Mouse (Mus musculus): ENCODE results near the gene Mpzl3.

DNA sequence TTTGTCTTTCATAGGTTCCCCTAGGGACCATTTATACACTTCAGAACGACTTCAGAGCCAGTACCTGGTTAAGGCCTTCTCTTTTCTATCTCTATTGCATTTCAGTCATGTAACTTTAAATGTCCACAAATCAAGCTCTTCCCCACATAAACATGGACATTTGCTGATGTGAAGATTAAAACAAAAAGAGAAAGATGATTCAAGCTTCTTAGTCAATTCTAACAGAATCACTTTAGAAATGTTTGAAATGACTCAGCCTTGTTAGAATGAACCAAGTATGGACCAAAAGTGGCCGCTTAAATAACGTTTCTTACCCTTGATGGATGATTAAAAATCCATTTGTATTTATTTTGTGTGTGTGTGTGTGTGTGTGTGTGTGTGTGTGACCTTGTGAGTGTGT lies 31.3 kb upstream of the Mpzl3 start:
- TF ChIP-seq CTCF (IDR thresholded peaks at IDR 0.05; ENCODE audit: low read depth) (no peak), EP300 (IDR thresholded peaks at IDR 0.05; ENCODE audit: low read depth) (no peak)

All from heart, postnatal 0 days (tissue).